Mouse (Mus musculus) brain, embryonic 14.5 days (tissue): Measurements from ENCODE around the gene Zfr2.

Experiments used
- CTCF ChIP-seq: fragments of 200-500 bp; IDR thresholded peaks from 2 replicates; pipeline ENCODE4 v1.5.1; 2012; ENCODE audit warnings: inconsistent platforms, mild to moderate bottlenecking, moderate library complexity, borderline replicate concordance; ENCODE audit not compliant: insufficient read depth, insufficient read length; ENCODE audit errors: extremely low read depth
- POLR2A ChIP-seq: fragments of 200-500 bp; IDR thresholded peaks from 2 replicates; pipeline ENCODE4 v1.6.1; 2012; ENCODE audit warnings: mild to moderate bottlenecking, inconsistent platforms, borderline replicate concordance; ENCODE audit not compliant: poor library complexity, insufficient read depth, insufficient read length, severe bottlenecking; ENCODE audit errors: extremely low read depth

GRCm38 (mm10) chr10:81221402-81222015 is 11.4 kb upstream of the Zfr2 start:
- no peak for TF ChIP-seq CTCF
- no peak for TF ChIP-seq POLR2A
